Mouse (Mus musculus) ZHBTc4 (cell line): ENCODE data around the gene Depdc5.
A peak's percentile ranks its signal among the peaks of the same experiment; 100 is the strongest.
"Not testable (repeated sequence)": the region's sequence is repeated elsewhere in the genome, so short reads cannot be mapped to it uniquely, and the experiment has no call there.

ENCODE experiments used
- DNase-seq: peaks from one replicate; pipeline ENCODE4 v3.0.0-alpha.2; 2011; ENCODE audit warnings: low read depth, low spot score

The Depdc5 gene

GRCm38 (mm10) chr5:32863253-32864228 lies at the start of gene Depdc5:
TSS of gene Depdc5 (plus strand) at chr5:32863701.
- peak; percentile 98 for DNase-seq

- no peak for DNase-seq
Observed at GRCm38 (mm10) chr5:32815396-32815795, 48.1 kb upstream of the Depdc5 start.

- DNase-seq: no peak
Observed at GRCm38 (mm10) chr5:32820471-32820870, 43.0 kb upstream of the Depdc5 start.

- DNase-seq: no peak
Observed at GRCm38 (mm10) chr5:32827009-32827408, 36.5 kb upstream of the Depdc5 start, which contains the start of gene Gm20671. TSS of gene Gm20671 (minus strand) at chr5:32827109.

GRCm38 (mm10) chr5:32828766-32829165 lies 34.7 kb upstream of the Depdc5 start:
- DNase-seq: not testable (repeated sequence)

- no peak for DNase-seq
Observed at GRCm38 (mm10) chr5:32830054-32830453, 33.4 kb upstream of the Depdc5 start.

- DNase-seq: no peak
Observed at GRCm38 (mm10) chr5:32834497-32834896, 29.0 kb upstream of the Depdc5 start.

GRCm38 (mm10) chr5:32836976-32837375 lies 26.5 kb upstream of the Depdc5 start:
- DNase-seq: no peak

GRCm38 (mm10) chr5:32840029-32840428 lies 23.5 kb upstream of the Depdc5 start:
- DNase-seq: no peak

GRCm38 (mm10) chr5:32849178-32849577 lies 14.3 kb upstream of the Depdc5 start:
- DNase-seq: no peak

- DNase-seq: not testable (repeated sequence)
Observed at GRCm38 (mm10) chr5:32849580-32849979, 13.9 kb upstream of the Depdc5 start.

GRCm38 (mm10) chr5:32852026-32852425 lies 11.5 kb upstream of the Depdc5 start:
- DNase-seq: no peak

GRCm38 (mm10) chr5:32853731-32854507 lies 9.6 kb upstream of the Depdc5 start, which contains the start of gene Prr14l:
TSS of gene Prr14l (minus strand) at chr5:32854256.
- DNase-seq: peak; percentile 98

GRCm38 (mm10) chr5:32854818-32855217 lies 8.7 kb upstream of the Depdc5 start:
- DNase-seq: no peak

GRCm38 (mm10) chr5:32855274-32855673 lies 8.2 kb upstream of the Depdc5 start:
- not testable (repeated sequence) for DNase-seq

GRCm38 (mm10) chr5:32857781-32858220 lies 5.7 kb upstream of the Depdc5 start:
- peak; percentile 60 for DNase-seq

- DNase-seq: no peak
Observed at GRCm38 (mm10) chr5:32861082-32861481, 2.4 kb upstream of the Depdc5 start.

- no peak for DNase-seq
Observed at GRCm38 (mm10) chr5:32862469-32863132, 900 bp upstream of the Depdc5 start.

- DNase-seq: no peak
Observed at GRCm38 (mm10) chr5:32869389-32870024, 6.0 kb downstream of the Depdc5 start.

- DNase-seq: no peak
Observed at GRCm38 (mm10) chr5:32872346-32872745, 8.8 kb downstream of the Depdc5 start.

- DNase-seq: no peak
Observed at GRCm38 (mm10) chr5:32886739-32887138, 23.2 kb downstream of the Depdc5 start.
